Mouse (Mus musculus): Measurements from ENCODE around the gene Hoxa4.

DNA sequence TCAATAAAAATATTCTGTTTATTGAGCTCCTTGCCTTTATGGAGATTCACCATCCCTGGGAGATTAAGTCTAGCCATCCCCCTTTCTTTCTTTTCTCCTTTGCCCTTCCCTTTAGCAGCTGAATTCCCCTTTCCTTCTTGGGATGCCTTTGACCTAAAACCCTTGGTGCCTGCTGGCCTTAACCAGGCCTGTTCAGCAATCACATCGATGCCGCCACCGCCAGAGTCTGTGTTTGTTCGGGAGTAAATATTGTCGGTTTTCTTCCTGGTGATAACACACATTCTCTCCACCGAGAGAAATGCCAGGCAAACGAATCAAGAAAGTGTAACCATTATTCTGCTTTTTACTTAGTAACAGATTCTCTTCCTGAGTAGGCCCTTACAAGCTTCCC, 46.6 kb upstream of the Hoxa4 start:
- no peak for TF ChIP-seq CTCF (IDR thresholded peaks at IDR 0.05; ENCODE audit: low read depth)
- TF ChIP-seq EP300 (IDR thresholded peaks at IDR 0.05; ENCODE audit: low read depth) = no peak
